Mouse (Mus musculus) megakaryocyte, embryonic 14.5 days (primary cell): ENCODE results near the gene Dpep1. TPM values are rescaled to one million over a fixed set of nuclear protein-coding genes. Genes with fewer than 3 reads are reported as not detected.

Experiments
- H3K27me3 ChIP-seq: replicated peaks from 2 replicates; pipeline ENCODE3; 2012; ENCODE audit warnings: inconsistent platforms
- H3K36me3 ChIP-seq: replicated peaks from 2 replicates; pipeline ENCODE3; 2012; ENCODE audit warnings: low read length, inconsistent platforms, mixed read lengths
- H3K4me1 ChIP-seq: 2 replicates; pipeline ENCODE4 v1.6.1; 2012; ENCODE audit warnings: inconsistent platforms
- H3K4me3 ChIP-seq: replicated peaks from 2 replicates; pipeline ENCODE3; 2012; ENCODE audit warnings: moderate library complexity, mild to moderate bottlenecking, inconsistent platforms
- H3K9me3 ChIP-seq: 2 replicates; pipeline ENCODE4 v1.6.1; 2012; ENCODE audit warnings: inconsistent platforms
- FLI1 ChIP-seq: IDR thresholded peaks from 2 replicates; pipeline ENCODE4 v1.6.1; 2012; ENCODE audit warnings: low read length, inconsistent platforms, mixed read lengths
- GATA1 ChIP-seq: IDR thresholded peaks from 3 replicates; pipeline ENCODE4 v1.6.1; 2012; ENCODE audit warnings: mixed read lengths, low read length, inconsistent platforms, borderline replicate concordance
- polyA plus RNA-seq: library from polyadenylated mRNA; stranded (reverse); fragments of >175 nt; gene quantifications from 2 replicates; pipeline ENCODE4 v1.2.3, GENCODE M21; 2012; ENCODE audit warnings: low replicate concordance; ENCODE audit not compliant: insufficient read depth

Gene Dpep1
- not detected in 2 replicates for polyA plus RNA-seq

- Histone ChIP-seq H3K27me3 (peaks cover 80% of the 10 kb centered on the region), H3K36me3 (no peaks in the 10 kb centered on the region), H3K9me3 (peaks cover 6% of the 10 kb centered on the region), H3K4me3 (no peak within 1 kb of the TSS), H3K4me1 (peaks cover 12% of the 10 kb centered on the region)
- no peak for TF ChIP-seq FLI1
- TF ChIP-seq GATA1: no peak
These were observed at the start of gene Dpep1 for GRCm38 (mm10) chr8:123185566-123186409. TSS of gene Dpep1 (plus strand) at chr8:123186242.

- Histone ChIP-seq H3K4me3 (no peak overlapping the region), H3K27me3 (peaks cover 77% of the 10 kb centered on the region), H3K36me3 (no peaks in the 10 kb centered on the region), H3K9me3 (peaks cover 11% of the 10 kb centered on the region), H3K4me1 (peaks cover 10% of the 10 kb centered on the region)
- no peak for TF ChIP-seq FLI1
- TF ChIP-seq GATA1: no peak
These were observed 49.8 kb upstream of the Dpep1 start for GRCm38 (mm10) chr8:123136287-123136686.

- Histone ChIP-seq H3K4me3 (no peak overlapping the region), H3K36me3 (no peaks in the 10 kb centered on the region), H3K27me3 (peaks cover 76% of the 10 kb centered on the region), H3K9me3 (peaks cover 11% of the 10 kb centered on the region), H3K4me1 (peaks cover 6% of the 10 kb centered on the region; the same call in 1 of the 2 replicates)
- TF ChIP-seq FLI1 (no peak), GATA1 (no peak)
These were observed 48.4 kb upstream of the Dpep1 start for GRCm38 (mm10) chr8:123137645-123138077.

- no peak for TF ChIP-seq FLI1
- no peak for TF ChIP-seq GATA1
- Histone ChIP-seq H3K36me3 (no peaks in the 10 kb centered on the region), H3K27me3 (peaks cover 80% of the 10 kb centered on the region), H3K4me3 (no peak overlapping the region), H3K4me1 (peaks cover 6% of the 10 kb centered on the region; the same call in 1 of the 2 replicates), H3K9me3 (peaks cover 13% of the 10 kb centered on the region)
These were observed 47.3 kb upstream of the Dpep1 start for GRCm38 (mm10) chr8:123138741-123139140.

- H3K4me3 ChIP-seq: no peak overlapping the region
- H3K36me3 ChIP-seq: no peaks in the 10 kb centered on the region
- peaks cover 68% of the 10 kb centered on the region for H3K27me3 ChIP-seq
- TF ChIP-seq FLI1 (no peak), GATA1 (no peak)
- peaks cover 6% of the 10 kb centered on the region; the same call in 1 of the 2 replicates for H3K4me1 ChIP-seq
- H3K9me3 ChIP-seq: peaks cover 10% of the 10 kb centered on the region
These were observed 44.1 kb upstream of the Dpep1 start for GRCm38 (mm10) chr8:123141741-123142462.

- H3K4me1 ChIP-seq: peaks cover 2% of the 10 kb centered on the region; the same call in 1 of the 2 replicates
These were observed 40.8 kb upstream of the Dpep1 start for GRCm38 (mm10) chr8:123145279-123145678.

GRCm38 (mm10) chr8:123146390-123146789 lies 39.7 kb upstream of the Dpep1 start:
- no peak for TF ChIP-seq GATA1
- no peak for TF ChIP-seq FLI1

More at GRCm38 (mm10) chr8:123145279-123145678, 40.8 kb upstream of the Dpep1 start:
- peaks cover 64% of the 10 kb centered on the region for H3K27me3 ChIP-seq
- TF ChIP-seq FLI1 (no peak), GATA1 (no peak)
- H3K9me3 ChIP-seq: peaks cover 16% of the 10 kb centered on the region
- H3K4me3 ChIP-seq: no peak overlapping the region
- no peaks in the 10 kb centered on the region for H3K36me3 ChIP-seq

GRCm38 (mm10) chr8:123150737-123151171 lies 35.3 kb upstream of the Dpep1 start:
- Histone ChIP-seq H3K36me3 (no peaks in the 10 kb centered on the region), H3K9me3 (peaks cover 12% of the 10 kb centered on the region), H3K4me3 (no peak overlapping the region), H3K27me3 (peaks cover 61% of the 10 kb centered on the region), H3K4me1 (peaks cover 20% of the 10 kb centered on the region)
- no peak for TF ChIP-seq FLI1
- TF ChIP-seq GATA1: no peak

More at GRCm38 (mm10) chr8:123146390-123146789, 39.7 kb upstream of the Dpep1 start:
- Histone ChIP-seq H3K4me3 (no peak overlapping the region), H3K36me3 (no peaks in the 10 kb centered on the region), H3K9me3 (peaks cover 16% of the 10 kb centered on the region), H3K4me1 (peaks cover 12% of the 10 kb centered on the region), H3K27me3 (peaks cover 56% of the 10 kb centered on the region)

GRCm38 (mm10) chr8:123155177-123155576 lies 30.9 kb upstream of the Dpep1 start:
- Histone ChIP-seq H3K4me3 (peak overlapping the region; percentile 12), H3K27me3 (peaks cover 68% of the 10 kb centered on the region), H3K9me3 (peaks cover 5% of the 10 kb centered on the region; the same call in 1 of the 2 replicates), H3K4me1 (peaks cover 28% of the 10 kb centered on the region), H3K36me3 (no peaks in the 10 kb centered on the region)
- TF ChIP-seq GATA1 (no peak), FLI1 (no peak)
